8 mouse cellular contexts compared by ENCODE assay signal in the genomic region with DNA sequence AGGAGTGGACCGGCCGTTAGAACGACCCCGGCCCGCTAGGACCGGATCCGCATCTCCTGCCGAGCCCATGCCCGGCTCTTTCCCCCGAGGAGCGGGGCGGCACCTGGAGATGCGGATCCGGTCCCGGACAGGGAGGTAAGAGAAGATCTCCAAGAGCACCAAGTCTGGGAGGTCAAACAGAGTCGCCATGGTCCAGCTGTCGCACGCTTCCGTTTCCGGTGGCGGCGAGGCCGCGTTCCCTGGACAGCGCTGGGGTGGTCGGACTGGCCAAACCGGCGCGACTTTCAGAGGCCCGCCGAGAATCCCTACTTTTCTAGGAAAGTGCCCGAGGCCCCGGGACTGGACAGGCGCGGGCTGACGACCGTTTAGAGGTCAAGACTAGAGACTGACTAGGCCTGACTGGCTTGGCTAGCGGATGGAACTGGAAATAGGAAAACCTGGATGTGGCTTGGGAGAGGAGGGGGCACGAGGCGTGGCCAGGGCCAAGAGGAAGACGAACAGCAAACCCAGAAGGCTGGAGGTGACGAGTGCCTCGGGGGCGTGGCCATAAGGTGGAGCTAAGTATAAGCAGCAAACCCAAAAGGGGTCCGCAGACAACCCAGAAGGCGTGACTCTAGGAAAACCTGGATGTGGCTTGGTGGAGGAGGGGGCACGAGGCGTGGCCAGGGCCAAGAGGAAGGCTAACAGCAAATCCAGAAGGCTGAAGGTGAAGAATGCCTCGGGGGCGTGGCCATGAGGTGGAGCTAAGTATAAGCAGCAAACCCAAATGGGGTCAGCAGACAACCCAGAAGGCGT. TPM values are rescaled to one million over a fixed set of nuclear protein-coding genes. Genes with fewer than 3 reads are reported as not detected.
DNase-seq lines count a peak whose midpoint lies in the region; ATAC-seq and TF ChIP-seq lines count a peak whose summit lies in the region.

A gene (plus strand): TSS at position 778 of the 795 bp plus-strand sequence.

- H3K36me3 ChIP-seq in forebrain, embryonic 12.5 days (replicated peaks): peaks cover 26% of the 10 kb centered on the region

- TF ChIP-seq CTCF in bone marrow macrophage, adult 2 months (IDR thresholded peaks at IDR 0.05; ENCODE audit: low read depth, low read length): no peak

- peak within 1 kb of the TSS; percentile 86 for H3K9ac ChIP-seq in forebrain, embryonic 12.5 days

- H3K4me3 ChIP-seq in bone marrow macrophage, adult 2 months (ENCODE audit: insufficient read depth, low read length): peak within 1 kb of the TSS; percentile 91
- peak within 1 kb of the TSS; percentile 84 for H3K4me3 ChIP-seq in forebrain, embryonic 12.5 days (replicated peaks)

- under 1% methylated on average over 51 of the region's 51 CpGs for WGBS in forebrain, embryonic 12.5 days

- peak; percentile 27 for DNase-seq in cerebellum, adult 11 months
- DNase-seq in cerebellum, adult 9-10 months: no peak
- peak; percentile 70 to 73 for DNase-seq in heart, postnatal 36 days
- peak; percentile 71 to 79 for DNase-seq in layer of hippocampus, postnatal 10 days (ENCODE audit: low spot score in 2 of 2)
- DNase-seq in lung, postnatal 25 days (ENCODE audit: low spot score): peak; percentile 69
- DNase-seq in retina, embryonic 14.5 days (ENCODE audit: low spot score): peak; percentile 98

- intact Hi-C loops in heart, postnatal 36 days (cut with DNase I): loop anchor here (2.0 to 10.0 kb wide), 3 partner anchors 33 to 175 kb away; a partner anchor contains a TSS

- peak within 1 kb of the TSS; percentile 17 for H3K27ac ChIP-seq in bone marrow macrophage, adult 2 months (ENCODE audit: insufficient read depth, low read depth, low read length)
- H3K27ac ChIP-seq in forebrain, embryonic 12.5 days: peak within 1 kb of the TSS; percentile 88

- ATAC-seq in forebrain, embryonic 12.5 days (ENCODE audit: low FRiP score): peak; percentile 88

- H3K27me3 ChIP-seq in forebrain, embryonic 12.5 days: no peaks in the 10 kb centered on the region

- peaks cover 5% of the 10 kb centered on the region for H3K4me1 ChIP-seq in bone marrow macrophage, adult 2 months (ENCODE audit: control insufficient read depth, insufficient read depth, low read length)
- H3K4me1 ChIP-seq in forebrain, embryonic 12.5 days: peaks cover 42% of the 10 kb centered on the region

- no peak for TF ChIP-seq POLR2A in bone marrow macrophage, adult 2 months (IDR thresholded peaks at IDR 0.05; ENCODE audit: borderline replicate concordance, low read depth, low read length)

- peak within 1 kb of the TSS; percentile 98 for H3K4me2 ChIP-seq in forebrain, embryonic 12.5 days

- no peaks in the 10 kb centered on the region for H3K9me3 ChIP-seq in forebrain, embryonic 12.5 days

RNA-seq across cellular contexts. Expression of the gene that starts here (rescaled TPM):
- 309 and 316 TPM in 2 replicates for polyA plus RNA-seq in bone marrow macrophage, adult 2 months (2012; ENCODE audit: insufficient read depth, insufficient read length, missing spikeins)
- polyA plus RNA-seq in forebrain, embryonic 12.5 days (2016; fragmentation: Nextera tagmentation; extraction: Ambion mirVana): 499 and 516 TPM in 2 replicates
- 100 to 1,000 TPM; 219 to 255 TPM for total RNA-seq in heart, postnatal 36 days (2021)
- total RNA-seq in layer of hippocampus, postnatal 10 days (2021): 100 to 1,000 TPM; 318 to 356 TPM
